Mouse (Mus musculus): ENCODE results near the gene Slc22a21.
"Not testable (repeated sequence)": the region's sequence is repeated elsewhere in the genome, so short reads cannot be mapped to it uniquely, and the experiment has no call there.

The Slc22a21 gene

GRCm38 (mm10) chr11:53997661-53998060 lies 17.5 kb upstream of the Slc22a21 start:
- DNase-seq = no peak

- DNase-seq = no peak
Measured at GRCm38 (mm10) chr11:53992264-53992663, 12.1 kb upstream of the Slc22a21 start.

DNA sequence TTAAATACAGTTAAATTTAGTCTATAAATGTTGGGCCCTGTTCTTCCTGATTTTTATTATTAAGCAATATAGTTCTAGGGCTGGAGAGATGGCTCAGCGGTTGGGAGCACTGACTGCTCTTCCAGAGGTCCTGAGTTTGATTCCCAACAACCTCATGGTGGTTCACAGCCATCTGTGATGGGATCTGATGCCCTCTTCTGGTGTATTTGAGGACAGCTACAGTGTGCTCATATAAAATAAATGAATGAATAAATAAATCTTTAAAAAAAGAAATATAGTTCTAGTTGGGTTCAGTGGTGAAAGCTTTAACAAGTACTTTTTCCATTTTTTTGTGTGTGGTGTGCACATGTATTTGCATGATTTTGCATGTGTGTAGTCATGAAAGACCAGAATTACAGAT lies 9.1 kb upstream of the Slc22a21 start:
- no peak for DNase-seq

DNA sequence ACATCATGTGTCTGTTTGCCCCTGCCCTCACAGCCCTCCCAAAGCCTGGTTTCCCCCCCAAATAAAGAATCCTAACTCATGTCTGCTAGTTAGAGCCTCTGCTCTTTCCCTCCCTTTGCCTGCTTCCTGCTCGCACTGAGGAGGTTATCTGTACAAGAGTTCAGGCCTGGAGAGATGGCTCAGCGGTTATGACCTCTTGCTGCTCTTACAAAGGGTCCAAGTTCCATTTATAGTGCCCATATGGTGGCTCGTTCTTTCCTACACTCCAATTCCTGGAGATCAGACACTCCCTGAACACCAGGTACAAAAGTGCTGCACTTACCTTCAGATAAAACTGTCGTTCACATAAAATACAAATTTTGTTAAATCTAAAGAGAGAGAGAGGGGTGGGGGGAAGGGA lies 7.9 kb upstream of the Slc22a21 start:
- no peak for DNase-seq

- no peak for DNase-seq
Measured at GRCm38 (mm10) chr11:53981396-53981795, 1.3 kb upstream of the Slc22a21 start.

GRCm38 (mm10) chr11:53979456-53979787 lies 710 bp downstream of the Slc22a21 start:
- not testable (repeated sequence) for DNase-seq

GRCm38 (mm10) chr11:53977672-53978071 lies 2.5 kb downstream of the Slc22a21 start:
- no peak for DNase-seq

DNA sequence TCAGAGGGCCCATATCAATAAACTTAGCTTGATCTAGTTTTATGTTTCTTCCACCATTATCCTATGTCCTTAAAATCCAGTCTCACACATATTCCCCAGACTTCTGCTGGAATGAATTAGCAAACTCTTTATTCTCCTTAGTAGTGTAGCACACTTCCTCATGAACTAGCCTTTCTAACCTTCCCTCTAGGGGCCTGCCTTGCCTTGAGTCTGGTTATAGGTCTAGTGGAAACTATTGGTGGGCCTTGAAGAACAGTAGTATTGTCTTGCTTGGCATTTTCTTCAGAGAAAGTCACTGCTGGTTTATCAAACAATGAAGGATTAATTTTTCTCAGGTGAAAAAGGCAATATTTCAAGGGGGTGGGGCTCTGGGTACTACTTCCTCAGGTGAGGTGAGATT lies 4.6 kb downstream of the Slc22a21 start:
- no peak for DNase-seq

DNA sequence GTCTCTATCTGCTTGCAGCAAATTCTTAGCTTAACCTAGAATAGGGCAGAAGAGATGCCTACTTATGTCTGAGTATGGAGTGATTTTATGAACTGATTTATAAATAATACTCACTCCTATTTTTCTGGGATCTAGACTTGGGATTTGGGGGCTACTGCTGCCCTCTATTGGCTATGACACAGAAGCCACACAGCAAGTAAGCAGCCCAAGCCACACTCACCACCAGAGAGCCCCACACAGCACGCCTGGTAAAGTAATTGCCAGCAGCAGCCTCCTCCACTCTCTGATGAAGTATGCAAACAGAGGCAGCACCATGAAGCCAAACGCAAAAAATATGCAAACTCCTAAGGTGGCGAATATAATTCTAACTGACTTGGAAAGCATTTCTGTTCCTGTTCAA lies 21.1 kb downstream of the Slc22a21 start:
- peak; percentile 35 for DNase-seq

DNA sequence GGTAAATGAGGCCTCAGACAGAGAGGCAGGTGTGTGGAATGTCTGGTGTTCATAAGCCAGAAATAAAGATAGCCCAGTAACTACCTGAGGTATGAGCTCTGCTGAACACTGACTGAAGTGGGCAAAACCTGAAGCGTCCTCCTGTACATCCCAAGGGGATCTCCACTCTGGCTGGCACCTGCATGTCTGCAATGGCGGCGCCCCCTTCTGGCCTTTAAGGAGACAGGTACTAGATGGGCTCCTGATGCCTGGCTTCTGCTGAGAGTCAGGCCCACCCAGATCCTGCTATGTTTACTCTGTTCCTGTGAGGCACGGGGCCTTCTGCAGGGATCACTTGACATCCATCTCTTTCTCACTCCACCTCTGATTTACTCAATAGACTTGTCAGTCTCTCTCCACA lies 22.0 kb downstream of the Slc22a21 start:
- DNase-seq = not testable (repeated sequence)

GRCm38 (mm10) chr11:53956636-53957035 lies 23.5 kb downstream of the Slc22a21 start:
- DNase-seq = no peak

- DNase-seq = no peak
Measured at GRCm38 (mm10) chr11:53954653-53955052, 25.5 kb downstream of the Slc22a21 start.

GRCm38 (mm10) chr11:53950133-53950532 lies 30.0 kb downstream of the Slc22a21 start:
- not testable (repeated sequence) for DNase-seq

- DNase-seq = peak; percentile 77
Measured at GRCm38 (mm10) chr11:53931944-53932318, 48.2 kb downstream of the Slc22a21 start.

DNA sequence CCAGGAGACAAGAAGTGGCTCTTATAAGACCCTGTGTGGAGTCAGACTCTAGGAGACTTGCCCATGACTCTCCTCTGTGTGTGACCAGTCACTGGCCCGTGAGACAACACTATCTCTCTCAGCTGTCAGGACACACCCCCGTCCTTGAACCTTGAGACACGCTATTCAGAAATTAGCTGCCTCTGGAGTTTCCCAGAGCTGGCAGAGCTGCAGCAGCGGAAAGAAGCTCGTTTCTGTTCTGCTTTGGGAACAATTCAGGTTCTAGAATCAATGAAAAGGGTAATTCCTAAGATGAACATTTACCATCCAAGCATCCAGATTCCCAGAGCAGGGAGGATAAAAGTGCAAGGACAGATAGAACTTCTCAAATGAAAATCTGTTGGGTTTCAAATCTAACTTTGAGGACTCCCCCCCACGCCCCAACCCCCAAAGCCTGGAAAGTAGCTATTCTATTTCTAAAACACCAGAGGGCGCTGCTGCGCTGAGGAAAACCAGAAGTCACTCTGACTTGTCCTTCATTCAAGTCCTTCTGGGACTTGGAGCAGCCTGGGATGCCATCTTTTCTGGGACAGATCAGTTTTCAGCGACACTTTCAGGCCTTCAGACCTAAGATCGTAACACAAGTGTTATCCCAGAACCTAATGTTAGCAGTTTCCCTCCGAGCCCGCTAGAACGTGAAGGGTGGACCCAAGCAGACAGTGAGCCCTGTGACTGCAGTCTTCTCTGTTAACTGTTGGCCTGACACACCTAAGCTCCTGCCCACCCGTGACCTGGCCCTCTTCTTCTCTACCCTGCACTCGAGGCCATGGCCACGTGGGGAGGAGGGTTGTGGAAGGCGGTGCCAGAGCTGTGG lies 48.8 kb downstream of the Slc22a21 start:
- DNase-seq = peak; percentile 62

DNA sequence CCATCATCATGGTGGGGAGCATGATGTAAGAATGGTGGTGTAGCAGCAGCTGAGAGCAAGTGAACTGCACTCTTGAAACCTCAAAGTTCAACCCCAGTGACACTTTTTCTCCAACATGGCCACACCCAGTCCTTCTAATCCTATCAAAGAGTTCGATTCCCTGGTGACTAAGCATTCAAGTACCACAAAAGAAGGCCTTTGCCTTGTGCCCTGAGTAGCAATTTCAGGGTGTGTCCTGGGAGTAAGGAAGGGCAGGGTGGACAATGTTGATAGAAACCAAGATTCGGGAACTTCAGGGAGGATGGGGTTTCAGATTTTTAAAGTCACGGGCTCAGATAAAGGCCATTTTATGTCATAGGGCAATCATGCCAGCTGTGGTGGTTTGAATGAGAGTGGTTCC lies 50.4 kb downstream of the Slc22a21 start:
- no peak for DNase-seq

- DNase-seq = no peak
Measured at GRCm38 (mm10) chr11:53928585-53928984, 51.5 kb downstream of the Slc22a21 start.

- no peak for DNase-seq
Measured at GRCm38 (mm10) chr11:53926303-53926702, 53.8 kb downstream of the Slc22a21 start.

DNA sequence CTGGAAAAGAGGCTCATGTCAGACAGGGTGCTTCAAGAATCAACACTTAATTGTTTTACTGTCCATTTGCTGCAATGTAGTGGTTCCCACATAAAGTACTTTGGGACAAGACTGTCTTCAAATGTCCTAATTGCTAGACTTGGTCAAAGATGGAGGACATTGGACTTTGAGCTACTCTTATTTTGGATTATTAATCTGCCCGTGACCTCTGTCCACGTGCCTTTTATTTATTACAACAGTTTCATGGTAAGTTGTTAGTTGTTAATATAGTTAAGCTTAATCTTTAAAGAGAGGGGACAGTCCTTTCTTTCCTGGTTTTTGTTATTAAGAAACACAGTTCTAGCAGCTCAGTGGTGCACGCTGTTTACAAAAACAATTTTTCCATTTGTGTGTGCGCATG lies 61.3 kb downstream of the Slc22a21 start:
- DNase-seq = no peak

GRCm38 (mm10) chr11:53911011-53911410 lies 69.1 kb downstream of the Slc22a21 start:
- no peak for DNase-seq

DNA sequence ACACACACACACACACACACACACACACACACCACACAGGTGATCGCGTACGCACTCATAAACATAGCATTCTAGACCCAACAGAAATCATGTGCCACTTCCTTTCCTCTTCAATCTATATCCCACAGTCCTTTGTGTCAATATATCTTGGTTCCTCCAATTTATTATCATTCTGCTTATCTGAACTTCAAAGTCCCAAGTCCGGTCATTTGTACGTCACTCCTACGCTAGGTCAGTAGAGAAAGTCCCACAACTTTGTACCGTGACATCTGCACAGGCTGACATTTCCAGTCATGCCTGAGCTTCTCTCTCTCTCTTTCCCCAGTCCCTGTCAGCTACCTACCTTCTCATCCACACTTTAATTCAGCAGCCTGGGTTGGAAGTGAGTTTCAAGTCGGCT lies 71.4 kb downstream of the Slc22a21 start:
- DNase-seq = no peak

DNA sequence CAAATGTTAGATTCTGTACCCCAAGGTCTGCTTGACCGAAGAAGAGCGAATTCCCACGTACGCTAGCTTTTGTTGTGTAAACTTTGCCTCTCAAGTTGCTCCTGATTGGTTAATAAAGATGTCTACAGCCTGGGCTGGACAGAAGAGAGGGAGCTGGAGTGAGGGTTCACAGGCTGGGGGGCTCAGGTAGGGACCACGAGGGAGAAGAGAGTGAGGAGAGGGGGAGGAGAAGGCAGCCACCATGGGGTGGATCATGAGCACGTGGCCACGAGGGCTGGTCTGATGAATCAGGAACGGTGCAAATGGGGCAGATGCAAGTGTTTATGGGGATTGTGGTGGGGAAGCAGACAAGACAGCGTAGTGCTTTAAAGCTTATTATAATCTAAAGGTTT lies 75.6 kb downstream of the Slc22a21 start:
- no peak for DNase-seq

DNA sequence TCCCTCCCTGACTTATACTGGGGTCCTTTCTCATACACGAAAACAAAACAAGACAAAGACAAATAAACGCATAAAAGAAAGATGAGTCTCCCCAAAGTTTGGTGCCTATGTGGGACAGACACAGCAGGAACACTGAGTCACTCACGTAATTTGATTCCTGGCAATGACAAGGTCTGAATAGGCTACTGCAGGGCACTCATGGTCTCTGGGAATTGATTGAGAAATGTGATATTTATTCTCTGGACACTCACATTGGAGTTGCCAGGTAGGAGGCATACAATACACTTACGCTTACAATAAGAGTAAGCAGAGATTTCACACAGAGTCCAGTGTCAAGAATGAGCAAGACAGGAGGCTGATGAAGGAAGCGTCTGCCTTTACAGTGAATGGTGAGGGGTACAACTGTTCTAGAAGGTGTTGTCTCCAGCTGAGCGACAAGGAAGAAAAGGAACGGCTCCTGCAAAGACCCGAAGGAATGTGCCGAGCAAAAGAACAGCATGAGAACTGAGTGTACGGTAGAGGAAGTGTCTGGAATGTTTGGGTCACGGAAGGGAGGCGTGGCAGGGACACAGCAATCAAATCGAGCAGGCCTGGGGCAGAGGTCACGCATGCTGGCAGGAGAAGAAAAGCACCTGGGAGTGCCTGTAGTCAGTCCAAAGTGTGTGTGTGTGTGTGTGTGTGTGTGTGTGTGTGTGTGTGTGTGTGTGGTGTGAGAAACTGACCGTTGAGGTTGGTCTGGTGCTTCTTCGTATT lies 76.2 kb downstream of the Slc22a21 start:
- peak; percentile 94 for DNase-seq

DNA sequence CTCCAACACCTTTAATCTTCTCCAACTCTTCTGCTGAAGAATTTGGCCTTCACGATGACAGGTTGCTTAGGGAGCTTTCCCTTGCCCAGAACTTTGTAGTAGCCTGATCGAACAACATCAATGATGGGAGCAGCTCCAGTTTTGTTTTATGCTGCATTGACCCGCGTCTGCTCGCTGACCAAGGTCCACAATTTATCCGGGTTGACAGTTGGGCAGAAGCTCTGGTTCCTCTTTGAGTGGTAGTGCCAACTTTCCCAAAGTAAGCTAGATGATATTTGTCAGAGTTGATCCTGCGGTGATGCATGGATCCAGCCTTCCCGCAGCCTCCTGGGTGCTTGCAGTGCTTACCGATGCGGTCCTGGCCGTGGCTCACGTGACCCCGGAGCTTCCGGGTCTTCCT lies 77.4 kb downstream of the Slc22a21 start:
- DNase-seq = no peak
